Mouse (Mus musculus): ENCODE data around the gene Llgl2.
"Not testable (repeated sequence)": the region's sequence is repeated elsewhere in the genome, so short reads cannot be mapped to it uniquely, and the experiment has no call there.

Gene Llgl2

GRCm38 (mm10) chr11:115836656-115837395 is 13.0 kb downstream of the Llgl2 start:
- no peak for DNase-seq (ENCODE audit: low read depth)

GRCm38 (mm10) chr11:115837606-115838345 is 13.9 kb downstream of the Llgl2 start:
- no peak for DNase-seq (ENCODE audit: low read depth)

GRCm38 (mm10) chr11:115838895-115839311 is 15.1 kb downstream of the Llgl2 start:
- DNase-seq (ENCODE audit: low read depth) = peak; percentile 27

GRCm38 (mm10) chr11:115839732-115840131 is 15.9 kb downstream of the Llgl2 start:
- no peak for DNase-seq (ENCODE audit: low read depth)

GRCm38 (mm10) chr11:115841044-115841443 is 17.2 kb downstream of the Llgl2 start:
- DNase-seq (ENCODE audit: low read depth) = peak; percentile 32

GRCm38 (mm10) chr11:115841961-115842550 is 18.2 kb downstream of the Llgl2 start:
- DNase-seq (ENCODE audit: low read depth) = no peak

- no peak for DNase-seq (ENCODE audit: low read depth)
These were observed 19.5 kb downstream of the Llgl2 start for GRCm38 (mm10) chr11:115843141-115843890.

- DNase-seq (ENCODE audit: low read depth) = no peak
These were observed 20.0 kb downstream of the Llgl2 start for GRCm38 (mm10) chr11:115843891-115844239.

GRCm38 (mm10) chr11:115844240-115844639 is 20.4 kb downstream of the Llgl2 start:
- DNase-seq (ENCODE audit: low read depth) = no peak

GRCm38 (mm10) chr11:115845819-115846218 is 22.0 kb downstream of the Llgl2 start:
- DNase-seq (ENCODE audit: low read depth) = no peak

GRCm38 (mm10) chr11:115854674-115855073 is 30.8 kb downstream of the Llgl2 start:
- DNase-seq (ENCODE audit: low read depth) = no peak

- not testable (repeated sequence) for DNase-seq (ENCODE audit: low read depth)
These were observed 33.3 kb downstream of the Llgl2 start for GRCm38 (mm10) chr11:115857146-115857545.

GRCm38 (mm10) chr11:115857936-115858335 is 34.1 kb downstream of the Llgl2 start:
- no peak for DNase-seq (ENCODE audit: low read depth)

- DNase-seq (ENCODE audit: low read depth) = no peak
These were observed 34.5 kb downstream of the Llgl2 start, which contains the start of gene Myo15b for GRCm38 (mm10) chr11:115858354-115858753. Myo15b (plus strand) TSS chr11:115858406.

- peak; percentile 87 for DNase-seq (ENCODE audit: low read depth)
These were observed 35.5 kb downstream of the Llgl2 start for GRCm38 (mm10) chr11:115859143-115859945.

- DNase-seq (ENCODE audit: low read depth) = peak; percentile 27
These were observed 40.0 kb downstream of the Llgl2 start for GRCm38 (mm10) chr11:115863895-115864294.

GRCm38 (mm10) chr11:115869393-115869792 is 45.5 kb downstream of the Llgl2 start:
- DNase-seq (ENCODE audit: low read depth) = peak; percentile 37

GRCm38 (mm10) chr11:115872437-115872836 is 48.6 kb downstream of the Llgl2 start:
- no peak for DNase-seq (ENCODE audit: low read depth)

- no peak for DNase-seq (ENCODE audit: low read depth)
These were observed 52.1 kb downstream of the Llgl2 start for GRCm38 (mm10) chr11:115875935-115876334.

GRCm38 (mm10) chr11:115876438-115876837 is 52.6 kb downstream of the Llgl2 start:
- DNase-seq (ENCODE audit: low read depth) = peak; percentile 25

- DNase-seq (ENCODE audit: low read depth) = no peak
These were observed 53.4 kb downstream of the Llgl2 start for GRCm38 (mm10) chr11:115877174-115877755.

Data from induced T-regulatory cell, adult 2 months (primary cell).